Mouse (Mus musculus) G1E (cell line): Measurements from ENCODE around the gene Rrp9. TPM values are rescaled to one million over a fixed set of nuclear protein-coding genes. Genes with fewer than 3 reads are reported as not detected.

Experiments used
- ATAC-seq: 2 replicates; pipeline ENCODE4 v1.8.0; 2016; ENCODE audit warnings: mild to moderate bottlenecking; ENCODE audit not compliant: insufficient number of reproducible peaks, poor library complexity, low FRiP score, severe bottlenecking; ENCODE audit errors: extremely low read depth
- DNase-seq: peaks from one replicate; pipeline ENCODE4 v3.0.0; 2012; ENCODE audit warnings: low spot score
- H3K27me3 ChIP-seq: 2 replicates; pipeline ENCODE4 v1.6.1; 2012; ENCODE audit warnings: mild to moderate bottlenecking, low read length, inconsistent platforms; ENCODE audit not compliant: insufficient read depth
- H3K36me3 ChIP-seq: replicated peaks from 2 replicates; pipeline ENCODE3; 2012; ENCODE audit warnings: mild to moderate bottlenecking, inconsistent platforms
- H3K4me1 ChIP-seq: 2 replicates; pipeline ENCODE4 v1.6.1; 2012; ENCODE audit warnings: low read depth, low read length, inconsistent platforms, mixed read lengths; ENCODE audit not compliant: insufficient read depth
- H3K4me3 ChIP-seq: 2 replicates; pipeline ENCODE4 v1.5.1; 2012; ENCODE audit warnings: low read depth, mild to moderate bottlenecking, inconsistent platforms, low read length, moderate library complexity, mixed read lengths
- H3K9me3 ChIP-seq: replicated peaks from 2 replicates; pipeline ENCODE4 v1.6.1; 2012; ENCODE audit warnings: inconsistent platforms
- CTCF ChIP-seq: IDR thresholded peaks from 2 replicates; pipeline ENCODE4 v1.5.1; 2012; ENCODE audit warnings: low read depth, low read length, inconsistent platforms, mixed read lengths
- GATA1 ChIP-seq: IDR thresholded peaks from 2 replicates; pipeline ENCODE4 v1.6.1; 2012; ENCODE audit warnings: borderline replicate concordance, low read length, inconsistent platforms, mixed read lengths
- GATA2 ChIP-seq: IDR thresholded peaks from 2 replicates; pipeline ENCODE4 v1.6.1; 2012; ENCODE audit warnings: low read depth, low read length, inconsistent platforms, borderline replicate concordance
- POLR2AphosphoS5 ChIP-seq: IDR thresholded peaks from 2 replicates; pipeline ENCODE4 v1.6.1; 2012; ENCODE audit warnings: low read depth, low read length, inconsistent platforms; ENCODE audit not compliant: insufficient replicate concordance
- TAL1 ChIP-seq: conservative IDR thresholded peaks from 2 replicates; pipeline ENCODE4 v1.6.1; 2012; ENCODE audit warnings: low read depth, low read length, inconsistent platforms, mixed read lengths
- polyA plus RNA-seq: library from polyadenylated mRNA; stranded (reverse); fragments of >175 nt; gene quantifications from 2 replicates; pipeline ENCODE4 v1.2.3, GENCODE M21; 2012
- total RNA-seq, 2 experiments: library from RNA; stranded (forward) in 1 of 2; stranded (reverse) in 1 of 2; fragments of 200-1000 nt in 1 of 2; fragments of >200 nt in 1 of 2; fragmentation: Nextera tagmentation in 1 of 2; gene quantifications; 2 replicates each; pipeline ENCODE4 v1.2.3; 2014 to 2017

The Rrp9 gene
- total and polyA plus RNA-seq, 3 experiments, result 25.7 to 357 (median 32.6) TPM

DNA sequence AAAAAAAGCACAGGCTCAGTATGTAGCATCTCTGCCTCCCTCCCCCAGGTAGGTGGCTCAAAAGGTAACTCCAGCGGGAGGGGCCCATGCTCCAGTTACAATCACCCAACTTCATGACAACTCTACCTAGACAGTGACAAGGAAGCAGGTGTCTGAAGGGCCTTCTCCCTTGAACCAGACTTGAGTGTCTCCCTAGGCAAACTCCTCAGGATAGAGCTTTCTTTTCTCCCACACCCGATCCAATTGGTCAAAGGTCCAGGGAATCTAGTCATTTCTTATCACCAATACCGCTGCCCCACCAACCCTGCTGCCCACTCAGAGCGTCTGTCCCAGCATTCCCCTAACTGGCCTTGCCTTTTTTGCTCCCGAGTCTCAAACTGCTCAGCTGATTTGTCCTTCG, 9.0 kb upstream of the Rrp9 start:
- Histone ChIP-seq H3K36me3 (no peaks in the 10 kb centered on the region), H3K27me3 (peaks cover 30% of the 10 kb centered on the region), H3K4me3 (no peak overlapping the region), H3K4me1 (peaks cover 4% of the 10 kb centered on the region; the same call in 1 of the 2 replicates), H3K9me3 (peaks cover 12% of the 10 kb centered on the region)
- TF ChIP-seq CTCF, result no peak
- TF ChIP-seq GATA1, result no peak
- no peak for TF ChIP-seq GATA2
- no peak for TF ChIP-seq TAL1
- TF ChIP-seq POLR2AphosphoS5, result no peak
- no peak for DNase-seq
- no peak for ATAC-seq

DNA sequence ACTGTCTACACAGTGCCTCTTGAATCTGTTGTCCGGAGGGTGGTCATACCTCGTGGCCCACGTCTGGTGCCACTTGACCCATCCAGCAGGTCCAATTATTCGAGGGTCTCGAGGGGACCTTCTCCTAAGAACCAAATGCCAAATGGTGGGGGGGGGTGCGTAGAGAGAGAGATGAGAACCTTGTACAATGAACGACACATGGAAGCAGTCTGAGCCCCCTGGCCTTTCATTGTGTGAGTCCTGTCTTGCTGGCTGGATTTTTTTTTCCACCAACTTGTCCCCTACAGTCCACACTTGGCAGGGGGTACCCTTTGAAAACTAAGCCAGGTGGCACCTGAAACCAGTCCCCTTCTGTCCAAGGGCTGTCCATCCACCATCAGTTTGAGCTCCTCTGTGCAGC, 8.0 kb upstream of the Rrp9 start:
- H3K4me1 ChIP-seq, result peaks cover 9% of the 10 kb centered on the region; the same call in 1 of the 2 replicates
- DNase-seq (no peak), ATAC-seq (no peak)
- H3K36me3 ChIP-seq, result no peaks in the 10 kb centered on the region
- H3K9me3 ChIP-seq, result peaks cover 12% of the 10 kb centered on the region
- TF ChIP-seq GATA2, result no peak
- TF ChIP-seq CTCF, result no peak
- no peak for TF ChIP-seq GATA1
- TF ChIP-seq POLR2AphosphoS5, result no peak
- TF ChIP-seq TAL1, result no peak
- H3K4me3 ChIP-seq, result no peak overlapping the region
- H3K27me3 ChIP-seq, result peaks cover 31% of the 10 kb centered on the region

DNA sequence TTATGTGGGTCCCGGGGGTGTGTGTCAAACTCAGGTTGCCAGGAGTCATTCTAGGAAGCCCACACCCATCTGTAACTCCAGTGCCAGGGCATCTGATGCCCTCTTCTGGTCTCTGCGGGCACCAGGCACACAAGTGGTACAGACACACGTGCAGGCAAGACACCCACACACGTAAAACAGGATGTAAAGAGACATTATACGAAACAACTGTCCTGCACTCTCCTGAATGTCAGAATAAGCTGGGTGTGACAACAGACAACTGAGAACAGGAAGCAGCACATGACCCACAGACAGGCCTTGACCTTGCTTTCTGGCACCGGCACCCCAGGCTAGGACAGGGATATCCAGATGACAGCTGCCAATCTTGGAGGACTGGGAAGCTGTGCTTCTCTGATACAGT, 6.4 kb upstream of the Rrp9 start:
- DNase-seq (no peak), ATAC-seq (no peak)
- TF ChIP-seq POLR2AphosphoS5 (no peak), GATA2 (no peak), GATA1 (no peak), CTCF (no peak), TAL1 (no peak)

DNA sequence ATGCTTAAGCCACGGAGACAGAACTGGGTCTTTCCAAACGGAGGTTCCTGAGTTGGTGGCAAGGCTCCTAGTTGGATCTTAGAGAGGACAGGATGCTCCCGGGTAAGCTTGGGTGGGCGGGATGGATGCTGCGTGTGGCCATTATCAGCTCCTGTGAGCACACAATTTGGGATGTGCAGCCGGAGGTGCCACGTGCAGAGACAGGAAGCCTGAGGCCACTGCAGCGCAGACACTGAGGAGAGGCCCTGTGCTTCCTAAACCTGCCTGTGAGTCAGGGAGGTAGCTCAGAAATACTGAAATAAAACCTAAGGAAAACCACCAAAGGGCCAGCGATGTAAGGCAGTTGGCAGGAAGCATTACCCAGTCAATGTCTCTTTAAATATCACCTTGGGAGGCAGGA, 6.0 kb upstream of the Rrp9 start:
- Histone ChIP-seq H3K27me3 (peaks cover 36% of the 10 kb centered on the region), H3K4me1 (peaks cover 22% of the 10 kb centered on the region), H3K36me3 (no peaks in the 10 kb centered on the region), H3K4me3 (no peak overlapping the region), H3K9me3 (peaks cover 10% of the 10 kb centered on the region)
- no peak for TF ChIP-seq GATA2
- no peak for TF ChIP-seq CTCF
- no peak for TF ChIP-seq TAL1
- TF ChIP-seq GATA1, result no peak
- TF ChIP-seq POLR2AphosphoS5, result no peak
- no peak for ATAC-seq
- DNase-seq, result no peak

More for the DNA sequence above, 6.4 kb upstream of the Rrp9 start:
- Histone ChIP-seq H3K27me3 (peaks cover 36% of the 10 kb centered on the region), H3K9me3 (peaks cover 12% of the 10 kb centered on the region), H3K4me1 (peaks cover 18% of the 10 kb centered on the region), H3K36me3 (no peaks in the 10 kb centered on the region), H3K4me3 (no peak overlapping the region)

DNA sequence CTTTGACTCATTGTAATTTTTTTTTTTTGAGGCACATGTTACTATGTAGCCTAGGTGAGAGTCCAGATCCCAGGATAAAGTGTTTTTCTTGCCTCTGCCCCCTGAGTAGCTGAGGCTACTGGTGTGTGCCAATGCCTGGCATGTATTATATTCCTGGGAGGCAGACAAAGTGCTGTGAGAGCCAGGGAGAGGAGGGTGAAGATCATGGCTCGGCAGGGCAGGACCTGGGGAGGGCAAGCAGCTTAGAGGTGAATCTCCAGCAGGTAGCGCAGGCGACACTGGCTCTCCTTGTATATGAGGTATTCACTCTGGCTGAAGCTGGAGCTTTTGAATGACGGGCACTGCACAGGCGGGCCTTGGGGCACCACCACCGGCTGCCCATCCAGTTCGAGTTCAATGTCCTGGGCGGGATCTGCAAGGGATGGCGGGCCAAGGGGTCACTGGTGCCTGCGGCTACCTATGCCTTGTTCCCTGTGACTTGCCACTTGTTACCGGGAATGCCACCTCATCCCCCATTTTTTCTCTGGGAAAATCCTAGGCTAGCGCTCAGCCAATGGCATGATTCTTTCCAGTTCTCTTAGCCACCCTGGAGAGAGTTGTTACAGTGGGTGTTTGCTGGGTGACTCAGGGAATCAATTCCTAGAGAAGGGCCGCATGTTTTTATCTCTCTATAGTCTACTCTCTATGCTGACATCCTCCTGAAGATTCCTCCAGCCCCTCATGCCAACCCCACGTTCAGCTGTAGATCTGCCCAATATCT, 4.6 kb upstream of the Rrp9 start:
- ATAC-seq, result no peak
- no peaks in the 10 kb centered on the region for H3K36me3 ChIP-seq
- no peaks in the 10 kb centered on the region for H3K9me3 ChIP-seq
- H3K27me3 ChIP-seq, result peaks cover 31% of the 10 kb centered on the region
- peaks cover 36% of the 10 kb centered on the region for H3K4me1 ChIP-seq
- H3K4me3 ChIP-seq, result no peak overlapping the region
- TF ChIP-seq TAL1 (no peak), GATA2 (no peak), CTCF (no peak), GATA1 (no peak), POLR2AphosphoS5 (no peak)
- DNase-seq, result no peak

DNA sequence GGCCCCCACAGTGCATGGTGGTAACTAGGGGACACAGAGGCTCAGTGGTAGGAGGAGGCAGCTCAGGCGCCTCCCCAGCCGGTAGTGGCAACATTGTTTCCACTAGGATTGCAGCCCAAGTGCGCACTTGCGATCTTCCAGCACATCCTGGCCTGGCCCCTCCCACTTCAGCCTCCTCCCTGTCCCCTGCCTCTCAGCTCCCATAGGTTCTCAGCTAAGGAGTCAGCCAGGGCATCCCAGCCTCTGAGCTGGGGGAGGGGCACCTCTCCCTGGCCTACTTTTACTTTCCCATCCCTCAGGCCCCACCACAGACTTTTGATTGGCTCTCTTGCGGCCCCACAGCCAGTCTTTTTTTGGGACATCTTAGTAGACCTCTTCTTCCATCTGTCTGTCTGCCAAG, 3.9 kb upstream of the Rrp9 start:
- peaks cover 31% of the 10 kb centered on the region for H3K27me3 ChIP-seq
- no peaks in the 10 kb centered on the region for H3K36me3 ChIP-seq
- no peaks in the 10 kb centered on the region for H3K9me3 ChIP-seq
- ATAC-seq (no peak), DNase-seq (no peak)
- H3K4me1 ChIP-seq, result peaks cover 42% of the 10 kb centered on the region
- H3K4me3 ChIP-seq, result no peak overlapping the region
- TF ChIP-seq CTCF (no peak), GATA1 (no peak), GATA2 (no peak), TAL1 (no peak), POLR2AphosphoS5 (no peak)
